Mouse (Mus musculus): ENCODE data around the gene Cxcl17. TPM values are rescaled to one million over a fixed set of nuclear protein-coding genes. Genes with fewer than 3 reads are reported as not detected.

Gene Cxcl17
- polyA plus RNA-seq (2012; rRNA removed): not detected in 2 replicates

GRCm38 (mm10) chr7:25412833-25413441 lies at the start of gene Cxcl17:
Gene Cxcl17, minus strand, starts transcription at chr7:25412886.

DNA sequence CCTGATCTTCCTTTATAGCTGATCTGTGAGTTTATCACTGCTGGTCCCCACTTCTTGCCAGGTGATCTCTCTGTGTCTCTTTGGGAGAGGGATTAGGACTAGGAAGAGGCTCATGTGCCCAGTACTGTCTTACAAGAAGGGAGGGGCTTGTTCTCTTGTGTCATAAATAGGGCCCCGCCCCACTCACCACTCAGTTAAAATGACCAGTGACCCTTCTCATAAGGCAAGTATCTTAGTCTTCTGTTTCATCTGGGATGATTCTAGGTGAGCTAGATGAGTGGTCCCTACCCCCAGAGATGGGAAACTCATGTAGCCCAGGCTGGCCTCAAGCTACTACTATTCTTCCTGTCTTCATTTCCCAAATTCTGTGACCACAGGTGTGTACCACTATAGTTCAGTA lies 14.1 kb downstream of the Cxcl17 start, which contains the start of gene Lipe:
Gene Lipe, minus strand, starts transcription at position 101 of the 400 bp plus-strand sequence.

GRCm38 (mm10) chr7:25369058-25369749 lies 43.5 kb downstream of the Cxcl17 start, which contains the start of gene Cnfn:
Gene Cnfn, minus strand, starts transcription at chr7:25369724.

Other genes starting within 250 kb of the Cxcl17 start
- 0.72 and 0.93 TPM in 2 replicates for gene Pou2f2, start 233.2 kb downstream of the Cxcl17 start, polyA plus RNA-seq (2012; rRNA removed)
- gene Dedd2, start 192.3 kb downstream of the Cxcl17 start, polyA plus RNA-seq (2012; rRNA removed): 22.5 and 25.8 TPM in 2 replicates
- 4.3 and 4.7 TPM in 2 replicates for gene Zfp526, start 191.5 kb downstream of the Cxcl17 start, polyA plus RNA-seq (2012; rRNA removed)
- 44.8 and 49.1 TPM in 2 replicates for gene Gsk3a, start 175.0 kb downstream of the Cxcl17 start, polyA plus RNA-seq (2012; rRNA removed)
- gene Erf, start 162.1 kb downstream of the Cxcl17 start, polyA plus RNA-seq (2012; rRNA removed): 7.9 and 8.1 TPM in 2 replicates
- gene Cic, start 145.2 kb downstream of the Cxcl17 start, polyA plus RNA-seq (2012; rRNA removed): 14.3 and 14.4 TPM in 2 replicates
- 23.2 and 24.7 TPM in 2 replicates for gene Pafah1b3, start 114.9 kb downstream of the Cxcl17 start, polyA plus RNA-seq (2012; rRNA removed)
- gene Prr19, start 111.5 kb downstream of the Cxcl17 start, polyA plus RNA-seq (2012; rRNA removed): 0.05 TPM in 1 of 2 replicates, not detected in the other
- 0.02 and 0.03 TPM in 2 replicates for gene Tmem145, start 106.8 kb downstream of the Cxcl17 start, polyA plus RNA-seq (2012; rRNA removed)
- gene Megf8, start 95.7 kb downstream of the Cxcl17 start, polyA plus RNA-seq (2012; rRNA removed): 1.1 and 1.4 TPM in 2 replicates
- not detected in 2 replicates for gene Cnfn, start 43.2 kb downstream of the Cxcl17 start, polyA plus RNA-seq (2012; rRNA removed)
- gene Lipe, start 14.2 kb downstream of the Cxcl17 start, polyA plus RNA-seq (2012; rRNA removed): 1.7 and 2.1 TPM in 2 replicates
- gene Ceacam1, start 64.7 kb upstream of the Cxcl17 start, polyA plus RNA-seq (2012; rRNA removed): 2.7 and 3.0 TPM in 2 replicates
- 0.01 TPM in 1 of 2 replicates, not detected in the other for gene Ceacam2, start 127.0 kb upstream of the Cxcl17 start, polyA plus RNA-seq (2012; rRNA removed)
- gene Erich4, start 203.0 kb upstream of the Cxcl17 start, polyA plus RNA-seq (2012; rRNA removed): 0.37 and 0.44 TPM in 2 replicates
- 7.3 and 8.6 TPM in 2 replicates for gene Dmac2, start 206.5 kb upstream of the Cxcl17 start, polyA plus RNA-seq (2012; rRNA removed)
- 1.2 and 1.4 TPM in 2 replicates for gene B3gnt8, start 213.8 kb upstream of the Cxcl17 start, polyA plus RNA-seq (2012; rRNA removed)
- 17.9 and 19.0 TPM in 2 replicates for gene Bckdha, start 246.1 kb upstream of the Cxcl17 start, polyA plus RNA-seq (2012; rRNA removed)
- gene Exosc5, start 246.3 kb upstream of the Cxcl17 start, polyA plus RNA-seq (2012; rRNA removed): 31.7 and 35.9 TPM in 2 replicates

All from liver, embryonic 14 days (tissue).